Mouse (Mus musculus): ENCODE results near the gene Taar6.

Gene Taar6

GRCm38 (mm10) chr10:23937613-23938012 is 47.8 kb downstream of the Taar6 start:
- DNase-seq (ENCODE audit: low spot score): no peak
